Mouse (Mus musculus): ENCODE data around the gene Fgfr2. TPM values are rescaled to one million over a fixed set of nuclear protein-coding genes. Genes with fewer than 3 reads are reported as not detected.

Fgfr2 gene
- polyA plus RNA-seq, 1 experiment from 2014 or later = 169 TPM

DNA sequence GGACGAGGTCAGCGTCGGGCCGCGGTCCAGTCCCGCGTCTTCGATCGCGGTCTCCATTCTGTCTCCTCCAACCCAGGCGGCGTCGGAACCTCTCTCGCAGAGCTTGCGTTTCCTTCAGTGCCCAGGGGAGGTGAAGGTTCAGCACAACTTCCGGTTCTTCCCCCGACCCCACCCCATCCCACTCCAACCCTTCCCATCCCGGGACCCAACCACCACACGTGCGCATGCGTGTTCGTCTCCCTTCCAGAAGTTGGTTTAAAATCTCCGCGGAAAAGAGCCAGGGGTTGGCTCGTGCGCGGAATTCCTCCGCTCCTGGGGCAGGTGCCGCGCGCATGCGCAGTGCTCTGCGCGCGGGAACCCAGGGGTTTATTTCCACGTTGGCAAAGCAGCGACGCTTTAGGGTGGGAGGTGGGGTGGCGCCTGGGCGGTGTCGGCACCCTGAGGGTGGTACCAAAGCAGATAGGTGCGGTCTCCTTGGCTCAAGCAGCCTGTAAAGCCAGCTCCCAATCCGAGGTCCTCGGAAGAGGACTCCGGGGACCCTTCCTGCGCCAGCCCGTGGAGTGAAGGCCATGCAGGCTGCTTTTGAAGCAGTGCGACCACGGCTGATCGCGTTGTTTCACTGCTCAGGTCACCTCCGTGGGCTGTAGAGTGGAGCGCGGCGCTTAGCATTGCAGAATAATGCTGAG lies 1760.4 kb downstream of the Fgfr2 start, which contains the start of gene 2310057M21Rik:
Gene 2310057M21Rik (minus strand): TSS at position 145 of the 686 bp plus-strand sequence.
- Histone ChIP-seq H3K27ac (ENCODE audit: low read length) (peak within 1 kb of the TSS; percentile 94), H3K9ac (replicated peaks; ENCODE audit: low read depth, low read length) (peak within 1 kb of the TSS; percentile 87), H3K4me2 (replicated peaks; ENCODE audit: low read depth, low read length) (peak within 1 kb of the TSS; percentile 86), H3K9me3 (ENCODE audit: control insufficient read depth, low read depth, low read length) (no peaks in the 10 kb centered on the region), H3K4me3 (ENCODE audit: low read depth, low read length) (peak within 1 kb of the TSS; percentile 89), H3K36me3 (ENCODE audit: control insufficient read depth, insufficient read depth, low read length) (no peaks in the 10 kb centered on the region; the same call in none of the 2 replicates), H3K27me3 (ENCODE audit: control insufficient read depth, insufficient read depth, low read length) (no peaks in the 10 kb centered on the region), H3K4me1 (ENCODE audit: control insufficient read depth, insufficient read depth, low read length) (peaks cover 4% of the 10 kb centered on the region; the same call in 1 of the 2 replicates)
- ATAC-seq (ENCODE audit: insufficient number of reproducible peaks, insufficient read depth, low FRiP score, low read depth) = peak; percentile 97
- WGBS = under 1% methylated on average over 55 of the region's 55 CpGs

DNA sequence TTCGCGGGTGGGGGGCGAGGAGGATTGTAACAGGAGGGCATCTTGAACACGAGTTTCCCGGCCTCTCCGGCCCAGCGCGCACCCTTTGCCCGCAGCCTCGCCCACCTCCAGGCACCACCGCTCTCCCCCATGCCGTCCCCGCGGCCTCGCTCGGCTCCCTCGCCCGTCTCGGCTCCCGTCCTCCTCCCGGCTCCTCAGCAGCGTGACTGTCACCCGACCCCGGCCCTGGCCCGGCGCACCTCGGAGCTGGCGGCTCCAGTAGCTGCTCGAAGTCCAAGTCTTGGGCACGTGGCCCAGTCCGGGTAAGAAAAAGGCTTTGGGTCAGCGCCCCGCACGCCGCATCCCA lies 1760.9 kb downstream of the Fgfr2 start:
- no peaks in the 10 kb centered on the region; the same call in none of the 2 replicates for H3K36me3 ChIP-seq (ENCODE audit: control insufficient read depth, insufficient read depth, low read length)
- H3K27ac ChIP-seq (ENCODE audit: low read length) = peak overlapping the region; percentile 86
- H3K4me3 ChIP-seq (ENCODE audit: low read depth, low read length) = peak overlapping the region; percentile 89
- peak; percentile 62 for ATAC-seq (ENCODE audit: insufficient number of reproducible peaks, insufficient read depth, low FRiP score, low read depth)
- no peaks in the 10 kb centered on the region for H3K27me3 ChIP-seq (ENCODE audit: control insufficient read depth, insufficient read depth, low read length)
- H3K9ac ChIP-seq (replicated peaks; ENCODE audit: low read depth, low read length) = peak overlapping the region; percentile 87
- 0% methylated on average over 32 of the region's 35 CpGs for WGBS
- H3K4me1 ChIP-seq (ENCODE audit: control insufficient read depth, insufficient read depth, low read length) = peaks cover 4% of the 10 kb centered on the region; the same call in 1 of the 2 replicates
- H3K4me2 ChIP-seq (replicated peaks; ENCODE audit: low read depth, low read length) = peak overlapping the region; percentile 64
- H3K9me3 ChIP-seq (ENCODE audit: control insufficient read depth, low read depth, low read length) = no peaks in the 10 kb centered on the region

DNA sequence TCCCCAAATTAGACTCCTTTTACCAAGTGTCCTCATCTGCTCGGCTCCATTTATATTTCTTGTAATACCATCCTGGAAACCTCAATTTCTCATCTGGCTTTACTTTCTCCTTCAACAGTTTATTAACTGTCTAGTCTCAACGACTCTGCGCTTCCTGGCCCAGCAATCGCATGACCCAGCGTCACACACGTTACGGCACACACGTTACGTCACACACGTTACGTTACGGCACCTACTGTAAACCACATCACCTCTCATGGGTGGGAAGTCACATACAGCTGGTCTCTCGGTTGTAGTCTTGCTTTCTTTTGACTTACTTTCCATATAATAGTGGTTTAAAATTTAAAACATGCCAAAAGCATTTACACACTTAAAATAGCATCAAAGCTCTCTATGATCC lies 1767.0 kb downstream of the Fgfr2 start:
- 97% methylated on average over 13 of the region's 13 CpGs for WGBS

GRCm38 (mm10) chr7:131345856-131346541 lies 1777.2 kb downstream of the Fgfr2 start:
- no peak overlapping the region for H3K4me3 ChIP-seq (ENCODE audit: low read depth, low read length)
- H3K27me3 ChIP-seq (ENCODE audit: control insufficient read depth, insufficient read depth, low read length) = no peaks in the 10 kb centered on the region
- H3K27ac ChIP-seq (ENCODE audit: low read length) = no peak overlapping the region
- H3K4me1 ChIP-seq (ENCODE audit: control insufficient read depth, insufficient read depth, low read length) = no peaks in the 10 kb centered on the region
- ATAC-seq (ENCODE audit: insufficient number of reproducible peaks, insufficient read depth, low FRiP score, low read depth) = no peak
- WGBS = 81% methylated on average over 7 of the region's 7 CpGs
- no peaks in the 10 kb centered on the region for H3K9me3 ChIP-seq (ENCODE audit: control insufficient read depth, low read depth, low read length)
- no peak overlapping the region for H3K4me2 ChIP-seq (replicated peaks; ENCODE audit: low read depth, low read length)
- no peak overlapping the region for H3K9ac ChIP-seq (replicated peaks; ENCODE audit: low read depth, low read length)
- peaks cover 48% of the 10 kb centered on the region for H3K36me3 ChIP-seq (ENCODE audit: control insufficient read depth, insufficient read depth, low read length)

More for the DNA sequence above, 1767.0 kb downstream of the Fgfr2 start:
- H3K9me3 ChIP-seq (ENCODE audit: control insufficient read depth, low read depth, low read length) = no peaks in the 10 kb centered on the region
- H3K4me1 ChIP-seq (ENCODE audit: control insufficient read depth, insufficient read depth, low read length) = no peaks in the 10 kb centered on the region
- no peaks in the 10 kb centered on the region for H3K27me3 ChIP-seq (ENCODE audit: control insufficient read depth, insufficient read depth, low read length)
- H3K4me2 ChIP-seq (replicated peaks; ENCODE audit: low read depth, low read length) = no peak overlapping the region
- ATAC-seq (ENCODE audit: insufficient number of reproducible peaks, insufficient read depth, low FRiP score, low read depth) = no peak
- no peak overlapping the region for H3K4me3 ChIP-seq (ENCODE audit: low read depth, low read length)
- peaks cover 15% of the 10 kb centered on the region for H3K36me3 ChIP-seq (ENCODE audit: control insufficient read depth, insufficient read depth, low read length)
- H3K9ac ChIP-seq (replicated peaks; ENCODE audit: low read depth, low read length) = no peak overlapping the region
- no peak overlapping the region for H3K27ac ChIP-seq (ENCODE audit: low read length)

- 31% methylated on average over 8 of the region's 8 CpGs for WGBS
- no peaks in the 10 kb centered on the region for H3K27me3 ChIP-seq (ENCODE audit: control insufficient read depth, insufficient read depth, low read length)
- no peak overlapping the region for H3K4me2 ChIP-seq (replicated peaks; ENCODE audit: low read depth, low read length)
- peaks cover 9% of the 10 kb centered on the region; the same call in 1 of the 2 replicates for H3K36me3 ChIP-seq (ENCODE audit: control insufficient read depth, insufficient read depth, low read length)
- no peaks in the 10 kb centered on the region for H3K9me3 ChIP-seq (ENCODE audit: control insufficient read depth, low read depth, low read length)
- H3K4me3 ChIP-seq (ENCODE audit: low read depth, low read length) = no peak overlapping the region
- H3K4me1 ChIP-seq (ENCODE audit: control insufficient read depth, insufficient read depth, low read length) = no peaks in the 10 kb centered on the region
- no peak overlapping the region for H3K9ac ChIP-seq (replicated peaks; ENCODE audit: low read depth, low read length)
- H3K27ac ChIP-seq (ENCODE audit: low read length) = peak overlapping the region; percentile 27; the same call in 1 of the 2 replicates
- 0 out of 2 replicates have a peak, but pooled peaks have one; percentile 37 for ATAC-seq (ENCODE audit: insufficient number of reproducible peaks, insufficient read depth, low FRiP score, low read depth)
These were observed 1785.6 kb downstream of the Fgfr2 start for GRCm38 (mm10) chr7:131337502-131338068.

GRCm38 (mm10) chr7:131333564-131333963 lies 1789.6 kb downstream of the Fgfr2 start, which contains the start of gene Fam24a:
Gene Fam24a (plus strand): TSS chr7:131333864.
- Histone ChIP-seq H3K27me3 (ENCODE audit: control insufficient read depth, insufficient read depth, low read length) (no peaks in the 10 kb centered on the region), H3K4me3 (ENCODE audit: low read depth, low read length) (no peak within 1 kb of the TSS), H3K36me3 (ENCODE audit: control insufficient read depth, insufficient read depth, low read length) (no peaks in the 10 kb centered on the region), H3K9ac (replicated peaks; ENCODE audit: low read depth, low read length) (no peak within 1 kb of the TSS), H3K4me1 (ENCODE audit: control insufficient read depth, insufficient read depth, low read length) (no peaks in the 10 kb centered on the region), H3K27ac (ENCODE audit: low read length) (no peak within 1 kb of the TSS), H3K4me2 (replicated peaks; ENCODE audit: low read depth, low read length) (no peak within 1 kb of the TSS), H3K9me3 (ENCODE audit: control insufficient read depth, low read depth, low read length) (no peaks in the 10 kb centered on the region)
- 42% methylated on average over 1 of the region's 1 CpGs for WGBS
- ATAC-seq (ENCODE audit: insufficient number of reproducible peaks, insufficient read depth, low FRiP score, low read depth) = no peak

DNA sequence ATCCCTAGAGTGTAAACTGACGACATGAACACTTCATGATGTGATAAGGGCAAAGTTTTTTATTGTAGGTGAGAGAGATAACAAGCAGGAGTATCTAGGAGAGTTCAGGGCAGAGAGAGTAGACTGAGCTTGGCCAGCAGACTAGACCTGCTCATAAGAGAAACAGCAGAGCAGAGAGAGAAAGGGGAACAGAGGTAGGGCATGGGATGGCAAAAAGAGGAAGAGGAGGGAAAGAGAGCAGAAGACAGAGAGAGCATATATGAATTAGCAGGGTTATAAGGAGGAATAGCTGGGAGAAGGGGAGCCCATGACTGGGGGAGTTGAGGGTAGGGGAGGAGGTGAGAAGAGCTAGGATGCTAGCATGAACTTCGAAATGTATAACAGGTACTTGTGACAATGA lies 1791.5 kb downstream of the Fgfr2 start:
- H3K4me2 ChIP-seq (replicated peaks; ENCODE audit: low read depth, low read length) = no peak overlapping the region
- no peaks in the 10 kb centered on the region for H3K36me3 ChIP-seq (ENCODE audit: control insufficient read depth, insufficient read depth, low read length)
- H3K9ac ChIP-seq (replicated peaks; ENCODE audit: low read depth, low read length) = no peak overlapping the region
- H3K4me3 ChIP-seq (ENCODE audit: low read depth, low read length) = no peak overlapping the region
- H3K9me3 ChIP-seq (ENCODE audit: control insufficient read depth, low read depth, low read length) = no peaks in the 10 kb centered on the region
- 61% methylated on average over 2 of the region's 2 CpGs for WGBS
- H3K4me1 ChIP-seq (ENCODE audit: control insufficient read depth, insufficient read depth, low read length) = no peaks in the 10 kb centered on the region
- ATAC-seq (ENCODE audit: insufficient number of reproducible peaks, insufficient read depth, low FRiP score, low read depth) = no peak
- no peaks in the 10 kb centered on the region for H3K27me3 ChIP-seq (ENCODE audit: control insufficient read depth, insufficient read depth, low read length)
- H3K27ac ChIP-seq (ENCODE audit: low read length) = no peak overlapping the region

GRCm38 (mm10) chr7:131329416-131329815 lies 1793.7 kb downstream of the Fgfr2 start, which contains the start of gene Fam24b:
Gene Fam24b (minus strand): TSS chr7:131329516.
- ATAC-seq (ENCODE audit: insufficient number of reproducible peaks, insufficient read depth, low FRiP score, low read depth) = no peak
- 88% methylated on average over 5 of the region's 5 CpGs for WGBS
- H3K4me1 ChIP-seq (ENCODE audit: control insufficient read depth, insufficient read depth, low read length) = no peaks in the 10 kb centered on the region
- H3K4me2 ChIP-seq (replicated peaks; ENCODE audit: low read depth, low read length) = no peak within 1 kb of the TSS
- no peak within 1 kb of the TSS for H3K4me3 ChIP-seq (ENCODE audit: low read depth, low read length)
- H3K9me3 ChIP-seq (ENCODE audit: control insufficient read depth, low read depth, low read length) = no peaks in the 10 kb centered on the region
- no peaks in the 10 kb centered on the region for H3K27me3 ChIP-seq (ENCODE audit: control insufficient read depth, insufficient read depth, low read length)
- H3K27ac ChIP-seq (ENCODE audit: low read length) = no peak within 1 kb of the TSS
- no peak within 1 kb of the TSS for H3K9ac ChIP-seq (replicated peaks; ENCODE audit: low read depth, low read length)
- no peaks in the 10 kb centered on the region for H3K36me3 ChIP-seq (ENCODE audit: control insufficient read depth, insufficient read depth, low read length)

Data from stomach, embryonic 14.5 days (tissue).